20 mouse cellular contexts compared by ENCODE assay signal in genomic region chr3:153783294-153783741, GRCm38 (mm10). TPM values are rescaled to one million over a fixed set of nuclear protein-coding genes. Genes with fewer than 3 reads are reported as not detected.
DNase-seq lines count a peak whose midpoint lies in the region; ATAC-seq and TF ChIP-seq lines count a peak whose summit lies in the region.
"Had no signal": no experiment of that assay in that cellular context is flagged by ENCODE, and none has a peak within 500 bp of the region (broad histone marks: within the 10 kb centered on the region; RNA-seq: fewer than 3 reads in every experiment).

No protein-coding gene starts in this region.

- H3K4me3 ChIP-seq in heart, embryonic 13.5 days, result no peak overlapping the region
- no peak overlapping the region for H3K4me3 ChIP-seq in kidney, embryonic 16.5 days (ENCODE audit: low read length)
- H3K4me3 ChIP-seq in lung, adult 2 months (replicated peaks; ENCODE audit: extremely low read depth, low read depth, low read length), result no peak overlapping the region
- H3K4me3 ChIP-seq: embryonic facial prominence, embryonic 12.5 days; erythroblast, embryonic 14.5 days; hindbrain, embryonic 10.5 days; megakaryocyte, embryonic 14.5 days; neural tube, embryonic 15.5 days had no signal

- 20% methylated on average over 7 of the region's 7 CpGs for WGBS in heart, embryonic 13.5 days
- 45% methylated on average over 7 of the region's 7 CpGs for WGBS in kidney, embryonic 16.5 days
- 38% methylated on average over 7 of the region's 7 CpGs for WGBS in lung, adult 2 months

- H3K4me1 ChIP-seq in heart, embryonic 13.5 days, result peaks cover 19% of the 10 kb centered on the region
- H3K4me1 ChIP-seq in kidney, embryonic 16.5 days (ENCODE audit: insufficient read depth, low read length), result peaks cover 23% of the 10 kb centered on the region
- no peaks in the 10 kb centered on the region for H3K4me1 ChIP-seq in lung, adult 2 months (ENCODE audit: control insufficient read depth, insufficient read depth, low read length)
- H3K4me1 ChIP-seq: megakaryocyte, embryonic 14.5 days; neural tube, embryonic 15.5 days had no signal

- H3K4me2 ChIP-seq in heart, embryonic 13.5 days, result peak overlapping the region; percentile 33
- H3K4me2 ChIP-seq in kidney, embryonic 16.5 days (replicated peaks; ENCODE audit: low read depth, low read length), result peak overlapping the region; percentile 8; the same call in 1 of the 2 replicates
- H3K4me2 ChIP-seq: embryonic facial prominence, embryonic 12.5 days; neural tube, embryonic 15.5 days had no signal

- TF ChIP-seq POLR2A in lung, adult 2 months (IDR thresholded peaks at IDR 0.05; ENCODE audit: borderline replicate concordance, extremely low read depth, low read depth, low read length), result no peak

- no peak overlapping the region for H3K9ac ChIP-seq in heart, embryonic 13.5 days
- no peak overlapping the region for H3K9ac ChIP-seq in kidney, embryonic 16.5 days (replicated peaks; ENCODE audit: low read length)
- H3K9ac ChIP-seq: embryonic facial prominence, embryonic 12.5 days; neural tube, embryonic 15.5 days had no signal

- no peak for DNase-seq in heart, adult 11 months
- DNase-seq in kidney, adult 11 months, result no peak
- DNase-seq in lung, postnatal 36 days, result peak; percentile 22
- no peak for DNase-seq in lung, adult 2 months
- no peak for DNase-seq in spleen, adult 18-20 months
- DNase-seq: adrenal gland, postnatal 14 days; cerebellum, postnatal 10 days; gastrocnemius, postnatal 25 days; kidney, postnatal 10 days; midbrain, embryonic 14.5 days had no signal

- peaks cover 38% of the 10 kb centered on the region for H3K27me3 ChIP-seq in heart, embryonic 13.5 days (replicated peaks)
- no peaks in the 10 kb centered on the region for H3K27me3 ChIP-seq in kidney, embryonic 16.5 days (ENCODE audit: insufficient read depth, low read length)
- H3K27me3 ChIP-seq: embryonic facial prominence, embryonic 12.5 days; neural tube, embryonic 15.5 days had no signal

- TF ChIP-seq CTCF in lung, adult 2 months (IDR thresholded peaks at IDR 0.05; ENCODE audit: insufficient read depth, low read length), result no peak

- H3K27ac ChIP-seq in heart, embryonic 13.5 days (replicated peaks), result 0 out of 2 replicates have a peak overlapping the region, but pooled peaks have one; percentile 45
- H3K27ac ChIP-seq in kidney, embryonic 16.5 days (ENCODE audit: low read length), result peak overlapping the region; percentile 68
- H3K27ac ChIP-seq: embryonic facial prominence, embryonic 12.5 days; hindbrain, embryonic 10.5 days; hindbrain, postnatal 0 days; neural tube, embryonic 15.5 days had no signal

- ATAC-seq in heart, embryonic 13.5 days (ENCODE audit: extremely low read depth, insufficient number of reproducible peaks, low FRiP score, low TSS enrichment), result no peak
- peak; percentile 36; the same call in 1 of the 2 replicates for ATAC-seq in kidney, embryonic 16.5 days (ENCODE audit: low FRiP score, low TSS enrichment)
- no peak for ATAC-seq in granulocyte monocyte progenitor cell, adult 5-6 weeks (replicated peaks; ENCODE audit: poor library complexity, severe bottlenecking)
- ATAC-seq: forebrain, embryonic 14.5 days; hindbrain, postnatal 0 days had no signal

- no peaks in the 10 kb centered on the region for H3K9me3 ChIP-seq in heart, embryonic 13.5 days
- H3K9me3 ChIP-seq in kidney, embryonic 16.5 days (ENCODE audit: low read length), result no peaks in the 10 kb centered on the region
- H3K9me3 ChIP-seq: embryonic facial prominence, embryonic 12.5 days; hindbrain, embryonic 10.5 days; megakaryocyte, embryonic 14.5 days; neural tube, embryonic 15.5 days had no signal

- no peaks in the 10 kb centered on the region for H3K36me3 ChIP-seq in heart, embryonic 13.5 days
- H3K36me3 ChIP-seq in kidney, embryonic 16.5 days (ENCODE audit: insufficient read depth, low read length), result no peaks in the 10 kb centered on the region
- H3K36me3 ChIP-seq: embryonic facial prominence, embryonic 12.5 days; hindbrain, embryonic 10.5 days; neural tube, embryonic 15.5 days had no signal

RNA-seq across cellular contexts. Expression of gene St6galnac3, which starts 58.3 kb away (rescaled TPM):
- polyA plus RNA-seq in heart, embryonic 13.5 days (2015; fragmentation: Nextera tagmentation; extraction: Ambion mirVana), result 21.7 and 24.8 TPM in 2 replicates
- polyA plus RNA-seq in kidney, embryonic 16.5 days (2015; fragmentation: Nextera tagmentation; extraction: Ambion mirVana), result 71.6 and 75.8 TPM in 2 replicates
- polyA plus RNA-seq in lung, adult 2 months (2012; rRNA removed), result 4.4 and 8.4 TPM in 2 replicates
- total RNA-seq in granulocyte monocyte progenitor cell, adult 5-6 weeks (2014; fragmentation: Nextera tagmentation), result 2.6 and 4.2 TPM in 2 replicates
- total RNA-seq in granulocyte monocyte progenitor cell, adult 5-6 weeks (2017), result 0.31 and 0.90 TPM in 2 replicates
